Mouse (Mus musculus) liver, adult 2 months (tissue): Measurements from ENCODE around the gene Ccdc62. TPM values are rescaled to one million over a fixed set of nuclear protein-coding genes. Genes with fewer than 3 reads are reported as not detected.

Experiments
- DNase-seq: peaks from one replicate; pipeline ENCODE4 v3.0.0-alpha.2; 2011; ENCODE audit warnings: low read depth, low spot score; ENCODE audit errors: extremely low read depth
- H3K27ac ChIP-seq: fragments of 200-500 bp; replicated peaks from 2 replicates; pipeline ENCODE4 v1.5.1; 2012; ENCODE audit warnings: low read depth, mild to moderate bottlenecking, control low read depth, inconsistent platforms, low read length; ENCODE audit not compliant: insufficient read depth
- H3K27me3 ChIP-seq: fragments of 200-500 bp; 2 replicates; pipeline ENCODE4 v1.6.1; 2012; ENCODE audit warnings: mild to moderate bottlenecking, moderate library complexity, low read length, inconsistent platforms; ENCODE audit not compliant: control insufficient read depth, insufficient read depth
- H3K36me3 ChIP-seq: fragments of 200-500 bp; 2 replicates; pipeline ENCODE4 v1.6.1; 2012; ENCODE audit warnings: low read length, inconsistent platforms; ENCODE audit not compliant: control insufficient read depth, insufficient read depth
- H3K4me1 ChIP-seq: fragments of 200-500 bp; 2 replicates; pipeline ENCODE4 v1.6.1; 2011; ENCODE audit warnings: low read length; ENCODE audit not compliant: control insufficient read depth, insufficient read depth
- H3K4me3 ChIP-seq: fragments of 200-500 bp; 2 replicates; pipeline ENCODE4 v1.5.1; 2011; ENCODE audit warnings: low read depth, mild to moderate bottlenecking, control low read depth, low read length, moderate library complexity; ENCODE audit not compliant: insufficient read depth
- H3K79me2 ChIP-seq: fragments of 200-500 bp; 2 replicates; pipeline ENCODE4 v1.6.1; 2012; ENCODE audit warnings: inconsistent platforms, mild to moderate bottlenecking, low read length, moderate library complexity; ENCODE audit not compliant: control insufficient read depth, insufficient read depth
- H3K9ac ChIP-seq: fragments of 200-500 bp; 2 replicates; pipeline ENCODE4 v1.6.1; 2012; ENCODE audit warnings: low read depth, mild to moderate bottlenecking, control low read depth, inconsistent platforms, low read length
- CTCF ChIP-seq: fragments of 200-500 bp; IDR thresholded peaks from 2 replicates; pipeline ENCODE4 v1.5.1; 2011; ENCODE audit warnings: low read depth, low read length, control low read depth
- POLR2A ChIP-seq: fragments of 200-500 bp; IDR thresholded peaks from 2 replicates; pipeline ENCODE4 v1.6.1; 2011; ENCODE audit warnings: low read length, control low read depth; ENCODE audit not compliant: insufficient read depth; ENCODE audit errors: extremely low read depth
- WGBS: fragments of 180-500 bp; shearing (Covaris S2); methylation state at CpG from one replicate; pipeline ENCODE4 v1.1.7; 2018; 5-methylcytosine and 5-hydroxymethylcytosine counted together
- polyA plus RNA-seq: library from polyadenylated mRNA; depleted of rRNA; stranded (reverse); fragments of >200 nt; gene quantifications from 2 replicates; pipeline ENCODE4 v1.2.3, GENCODE M21; 2012
- total RNA-seq: library from RNA; depleted of rRNA; stranded (reverse); fragments of >200 nt; gene quantifications from 2 replicates; pipeline ENCODE4 v1.2.3, GENCODE M21; 2014

Gene Ccdc62
- total and polyA plus RNA-seq, 2 experiments: 2.1 to 3.2 TPM

DNA sequence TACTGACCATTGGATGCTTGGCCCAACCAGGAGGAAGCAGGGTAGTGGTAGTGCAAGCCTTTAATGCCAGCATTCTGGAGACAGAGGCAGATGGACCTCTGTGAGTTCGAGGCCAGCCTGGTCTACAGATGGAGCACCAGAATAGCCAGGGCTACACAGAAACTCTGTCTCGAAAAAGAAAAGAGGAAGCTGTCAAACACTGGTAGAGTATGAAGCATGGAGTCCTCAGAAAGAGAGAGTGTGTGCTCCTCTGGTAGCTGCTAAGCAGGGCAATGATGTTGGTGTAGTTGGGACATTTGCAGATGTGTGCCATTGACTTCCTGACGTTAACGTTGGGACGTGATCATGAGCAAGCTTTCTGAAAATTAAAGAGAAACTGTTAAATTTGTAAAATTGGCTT is 8.0 kb downstream of the Ccdc62 start:
- WGBS: 82% methylated on average over 5 of the region's 5 CpGs
- Histone ChIP-seq H3K9ac (no peak overlapping the region), H3K4me3 (no peak overlapping the region), H3K36me3 (no peaks in the 10 kb centered on the region), H3K4me1 (no peaks in the 10 kb centered on the region), H3K27ac (no peak overlapping the region), H3K27me3 (no peaks in the 10 kb centered on the region), H3K79me2 (no peaks in the 10 kb centered on the region)
- no peak for TF ChIP-seq POLR2A
- TF ChIP-seq CTCF: no peak
- no peak for DNase-seq

GRCm38 (mm10) chr5:123946546-123946945 is 16.1 kb downstream of the Ccdc62 start:
- no peaks in the 10 kb centered on the region for H3K79me2 ChIP-seq
- no peak for DNase-seq
- TF ChIP-seq CTCF: no peak
- TF ChIP-seq POLR2A: no peak
- peaks cover 1% of the 10 kb centered on the region; the same call in 1 of the 2 replicates for H3K4me1 ChIP-seq
- no peaks in the 10 kb centered on the region for H3K27me3 ChIP-seq
- H3K9ac ChIP-seq: no peak overlapping the region
- H3K36me3 ChIP-seq: no peaks in the 10 kb centered on the region
- no peak overlapping the region for H3K27ac ChIP-seq
- H3K4me3 ChIP-seq: no peak overlapping the region
- WGBS: 71% methylated on average over 4 of the region's 4 CpGs

DNA sequence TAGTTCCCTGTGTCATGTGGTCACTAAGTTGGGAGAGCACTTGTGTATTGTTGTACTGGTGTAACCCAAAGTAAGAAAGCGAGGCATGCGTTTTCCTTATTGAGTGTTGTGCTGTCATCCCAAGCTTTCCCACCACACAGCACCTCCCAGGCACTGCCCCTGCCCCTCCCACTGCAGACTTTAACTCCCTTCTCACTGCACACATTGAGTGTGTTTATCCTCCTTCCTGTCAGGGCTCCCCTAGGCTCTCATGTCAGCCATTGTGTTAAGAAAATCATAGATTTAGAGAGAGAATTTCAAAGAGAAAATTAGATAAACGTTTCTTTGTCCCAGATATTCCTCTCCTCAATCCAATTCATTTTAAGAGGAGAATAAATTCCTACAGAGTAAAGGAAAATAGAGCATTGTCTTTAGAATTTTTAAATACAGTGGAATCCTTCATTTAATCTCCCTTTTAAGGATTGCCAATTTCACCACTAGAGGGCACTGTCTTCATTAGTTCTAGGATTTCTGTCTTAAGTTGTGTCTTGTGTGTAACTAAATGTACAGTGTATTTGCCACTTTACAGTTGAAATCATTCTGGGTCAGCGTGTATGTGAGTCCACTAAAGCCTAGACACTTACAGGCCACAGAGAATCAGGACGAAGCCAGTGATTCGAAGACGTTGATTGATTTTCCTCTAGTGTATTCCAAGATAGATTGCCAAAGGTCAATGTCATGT is 16.7 kb downstream of the Ccdc62 start:
- peaks cover 5% of the 10 kb centered on the region for H3K4me1 ChIP-seq
- TF ChIP-seq CTCF: peak; percentile 62
- TF ChIP-seq POLR2A: no peak
- no peaks in the 10 kb centered on the region for H3K27me3 ChIP-seq
- H3K4me3 ChIP-seq: no peak overlapping the region
- H3K79me2 ChIP-seq: no peaks in the 10 kb centered on the region
- DNase-seq: peak; percentile 65
- no peaks in the 10 kb centered on the region for H3K36me3 ChIP-seq
- no peak overlapping the region for H3K9ac ChIP-seq
- H3K27ac ChIP-seq: no peak overlapping the region
- WGBS: 41% methylated on average over 7 of the region's 7 CpGs

DNA sequence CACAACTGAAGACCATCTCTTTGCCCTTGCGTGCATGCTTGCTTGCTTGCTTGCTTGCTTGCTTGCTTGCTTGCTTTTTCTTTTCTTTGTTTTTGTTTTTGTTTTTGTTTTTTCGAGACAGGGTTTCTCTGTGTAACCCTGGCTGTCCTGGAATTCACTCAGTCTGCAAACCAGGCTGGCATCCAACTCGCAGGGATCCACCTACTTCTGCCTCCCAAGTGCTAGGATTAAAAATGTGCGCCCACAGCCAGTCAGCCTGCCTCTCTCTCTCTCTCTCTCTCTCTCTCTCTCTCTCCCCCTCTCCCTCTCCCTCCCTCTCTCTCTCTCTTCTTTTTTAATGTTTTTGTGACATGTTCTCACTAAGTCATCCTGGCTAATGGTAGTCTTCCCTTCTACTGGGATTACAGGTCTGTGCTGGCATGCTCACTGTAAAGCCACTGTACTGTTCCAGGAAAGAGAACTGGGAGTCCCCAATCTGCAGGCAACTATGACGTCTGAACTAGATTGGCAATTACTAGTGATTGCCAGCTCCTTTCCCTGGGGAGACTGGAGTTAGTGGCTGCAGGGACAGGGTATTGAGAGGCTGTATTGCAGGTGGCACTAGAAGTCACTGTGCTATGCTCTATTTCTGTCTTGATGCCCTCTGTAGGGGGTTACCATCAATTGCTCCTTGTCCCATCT is 22.0 kb downstream of the Ccdc62 start:
- H3K79me2 ChIP-seq: no peaks in the 10 kb centered on the region
- peaks cover 22% of the 10 kb centered on the region for H3K4me1 ChIP-seq
- no peaks in the 10 kb centered on the region for H3K36me3 ChIP-seq
- H3K27me3 ChIP-seq: no peaks in the 10 kb centered on the region
- DNase-seq: peak; percentile 57
- no peak overlapping the region for H3K4me3 ChIP-seq
- peak overlapping the region; percentile 71 for H3K27ac ChIP-seq
- WGBS: 46% methylated on average over 5 of the region's 5 CpGs
- no peak overlapping the region for H3K9ac ChIP-seq
- TF ChIP-seq CTCF (no peak), POLR2A (no peak)

DNA sequence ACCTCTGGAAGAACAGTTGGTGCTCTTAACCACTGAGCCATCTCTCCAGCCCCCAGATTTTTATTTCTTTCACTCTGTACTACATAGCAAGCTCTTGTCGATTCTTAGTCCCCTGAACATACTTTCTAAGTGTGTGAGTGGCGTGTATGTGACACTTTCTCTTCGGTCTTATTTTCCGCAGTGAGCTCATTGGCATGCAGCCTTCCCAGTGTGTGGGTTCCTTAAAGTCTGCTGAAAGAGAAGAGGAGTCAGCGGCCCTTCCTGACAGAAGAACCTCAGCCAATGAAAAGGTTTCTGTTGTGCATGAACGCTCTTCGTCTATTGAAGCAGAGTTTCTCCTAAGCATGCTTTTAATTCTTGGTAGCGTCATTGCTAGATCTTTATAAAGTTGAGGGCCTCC is 26.7 kb downstream of the Ccdc62 start:
- no peak for DNase-seq
- Histone ChIP-seq H3K4me3 (no peak overlapping the region), H3K9ac (no peak overlapping the region), H3K27me3 (no peaks in the 10 kb centered on the region), H3K79me2 (no peaks in the 10 kb centered on the region), H3K27ac (no peak overlapping the region), H3K36me3 (no peaks in the 10 kb centered on the region), H3K4me1 (peaks cover 19% of the 10 kb centered on the region)
- TF ChIP-seq POLR2A (no peak), CTCF (no peak)
- 96% methylated on average over 8 of the region's 8 CpGs for WGBS

- H3K79me2 ChIP-seq: no peaks in the 10 kb centered on the region
- no peak overlapping the region for H3K9ac ChIP-seq
- no peak overlapping the region for H3K4me3 ChIP-seq
- H3K27ac ChIP-seq: no peak overlapping the region
- H3K36me3 ChIP-seq: no peaks in the 10 kb centered on the region
- TF ChIP-seq CTCF: no peak
- no peak for DNase-seq
- WGBS: 90% methylated on average over 3 of the region's 3 CpGs
- no peaks in the 10 kb centered on the region for H3K27me3 ChIP-seq
- peaks cover 6% of the 10 kb centered on the region for H3K4me1 ChIP-seq
Observed at GRCm38 (mm10) chr5:123959018-123959417, 28.5 kb downstream of the Ccdc62 start.
